Mouse (Mus musculus) hindbrain, embryonic 11.5 days (tissue): ENCODE measurements at regions not wholly inside any gene's neighbourhood (a gene's known extent, or its start where the extent isn't known, plus 50 kb on each side); places are given as distances from the start of the nearest gene placed in this dataset.

Source experiments
- ATAC-seq: fragments of 200-750 bp; cut with Nextera tagmentation; 2 replicates; pipeline ENCODE4 v1.8.0; 2017; ENCODE audit warnings: mild to moderate bottlenecking, moderate TSS enrichment, moderate library complexity; ENCODE audit not compliant: low FRiP score
- DNase-seq: peaks from one replicate; pipeline ENCODE4 v3.0.0-alpha.2; 2015; ENCODE audit warnings: low spot score
- H3K27ac ChIP-seq: fragments of 300-500 bp; sonication (generic); 2 replicates; pipeline ENCODE4 v1.5.1; 2014; ENCODE audit warnings: mild to moderate bottlenecking, low read depth, low read length
- H3K27me3 ChIP-seq: fragments of 300-500 bp; sonication (generic); 2 replicates; pipeline ENCODE4 v1.6.1; 2014; ENCODE audit warnings: mild to moderate bottlenecking, low read length, moderate library complexity, mixed read lengths; ENCODE audit not compliant: control insufficient read depth, insufficient read depth
- H3K36me3 ChIP-seq: fragments of 300-500 bp; sonication (generic); 2 replicates; pipeline ENCODE4 v1.6.1; 2014; ENCODE audit warnings: mild to moderate bottlenecking, low read length, moderate library complexity, mixed read lengths; ENCODE audit not compliant: control insufficient read depth, insufficient read depth
- H3K4me1 ChIP-seq: fragments of 300-500 bp; sonication (generic); replicated peaks from 2 replicates; pipeline ENCODE4 v1.6.1; 2014; ENCODE audit warnings: low read length, mixed read lengths; ENCODE audit not compliant: control insufficient read depth, insufficient read depth
- H3K4me2 ChIP-seq: fragments of 300-500 bp; sonication (generic); replicated peaks from 2 replicates; pipeline ENCODE4 v1.6.1; 2014; ENCODE audit warnings: mild to moderate bottlenecking, low read depth, low read length
- H3K4me3 ChIP-seq: fragments of 300-500 bp; sonication (generic); 2 replicates; pipeline ENCODE4 v1.5.1; 2014; ENCODE audit warnings: low read depth, low read length
- H3K9ac ChIP-seq: fragments of 300-500 bp; sonication (generic); 2 replicates; pipeline ENCODE4 v1.6.1; 2014; ENCODE audit warnings: low read depth, low read length
- H3K9me3 ChIP-seq: fragments of 300-500 bp; sonication (generic); 2 replicates; pipeline ENCODE4 v1.6.1; 2016; ENCODE audit warnings: low read length; ENCODE audit not compliant: control insufficient read depth
- WGBS: fragments of 180-500 bp; shearing (Covaris S2); extraction: QIAGEN DNeasy Blood & Tissue Kit; methylation state at CpG from one replicate; pipeline ENCODE4 v1.1.7; 2014; 5-methylcytosine and 5-hydroxymethylcytosine counted together

DNA sequence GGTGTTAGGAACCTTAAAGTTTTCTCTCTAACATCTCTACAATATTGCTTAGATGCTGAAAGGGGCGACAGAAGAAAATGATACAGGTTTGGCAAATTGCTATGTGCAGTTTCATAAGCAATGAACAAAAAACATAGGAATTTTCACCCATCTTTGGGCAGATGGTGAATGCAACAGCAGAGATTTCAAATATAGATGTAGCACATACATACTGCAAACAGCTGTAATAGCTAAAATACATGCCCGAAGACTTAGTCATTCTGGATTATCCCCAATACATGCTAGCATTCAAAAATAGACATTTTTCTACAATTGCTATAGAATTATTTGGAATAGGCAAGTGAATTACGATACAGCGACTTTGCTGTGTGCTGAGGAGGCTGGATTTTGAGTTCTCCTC, 544.1 kb downstream of the D3Ertd751e start:
- no peaks in the 10 kb centered on the region for H3K9me3 ChIP-seq
- H3K4me2 ChIP-seq: no peak overlapping the region
- no peaks in the 10 kb centered on the region for H3K27me3 ChIP-seq
- WGBS: 91% methylated on average over 4 of the region's 4 CpGs
- H3K4me1 ChIP-seq: no peaks in the 10 kb centered on the region
- ATAC-seq (no peak), DNase-seq (no peak)
- H3K36me3 ChIP-seq: no peaks in the 10 kb centered on the region
- H3K4me3 ChIP-seq: no peak overlapping the region
- H3K27ac ChIP-seq: no peak overlapping the region
- no peak overlapping the region for H3K9ac ChIP-seq

DNA sequence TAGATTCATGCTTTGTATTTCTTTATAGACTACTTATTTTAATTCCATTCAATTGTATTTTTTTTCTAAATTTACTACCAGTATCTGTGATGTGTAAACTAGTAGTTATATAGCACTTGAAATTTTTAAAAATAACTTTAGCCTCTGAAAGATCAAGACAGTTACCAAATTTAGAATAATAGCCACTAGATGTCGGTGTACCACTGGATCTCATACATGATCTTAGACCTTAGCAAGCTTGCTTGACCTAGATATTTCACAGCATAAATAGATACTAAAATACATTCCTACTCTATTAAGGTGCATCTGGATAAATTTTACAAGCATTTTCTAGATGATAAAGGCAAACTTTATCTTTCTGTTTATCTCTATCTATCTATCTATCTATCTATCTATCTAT, 570.0 kb downstream of the D3Ertd751e start:
- DNase-seq: no peak
- Histone ChIP-seq H3K9me3 (no peaks in the 10 kb centered on the region), H3K4me3 (no peak overlapping the region), H3K9ac (no peak overlapping the region), H3K4me2 (no peak overlapping the region), H3K36me3 (no peaks in the 10 kb centered on the region), H3K4me1 (no peaks in the 10 kb centered on the region), H3K27ac (no peak overlapping the region), H3K27me3 (no peaks in the 10 kb centered on the region)
- WGBS: 90% methylated on average over 1 of the region's 1 CpGs
- ATAC-seq: no peak

DNA sequence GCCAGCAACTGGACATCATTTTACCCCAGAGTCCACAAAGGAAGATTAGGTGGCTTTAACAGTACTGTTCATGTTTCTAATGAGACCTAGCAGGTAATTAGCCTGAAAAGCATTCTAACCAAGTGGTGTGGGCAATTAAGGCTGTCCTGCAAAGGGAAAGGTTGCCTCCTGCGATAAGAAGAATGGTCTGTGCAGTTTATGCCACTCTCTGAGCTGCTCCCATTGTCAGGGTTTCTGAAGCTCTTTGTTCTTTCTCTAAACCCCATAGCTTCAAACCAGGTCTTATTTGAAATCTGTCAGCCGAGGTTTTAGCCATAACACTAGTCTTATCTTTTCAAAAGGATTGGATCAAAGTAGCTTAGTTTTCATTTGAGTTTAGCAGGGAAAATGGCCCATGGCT, 585.3 kb downstream of the D3Ertd751e start:
- WGBS: 67% methylated on average over 2 of the region's 2 CpGs
- no peak overlapping the region for H3K27ac ChIP-seq
- no peak for DNase-seq
- no peaks in the 10 kb centered on the region for H3K27me3 ChIP-seq
- H3K36me3 ChIP-seq: no peaks in the 10 kb centered on the region
- no peak overlapping the region for H3K4me2 ChIP-seq
- no peaks in the 10 kb centered on the region for H3K4me1 ChIP-seq
- no peak overlapping the region for H3K4me3 ChIP-seq
- H3K9ac ChIP-seq: no peak overlapping the region
- ATAC-seq: no peak
- H3K9me3 ChIP-seq: no peaks in the 10 kb centered on the region

DNA sequence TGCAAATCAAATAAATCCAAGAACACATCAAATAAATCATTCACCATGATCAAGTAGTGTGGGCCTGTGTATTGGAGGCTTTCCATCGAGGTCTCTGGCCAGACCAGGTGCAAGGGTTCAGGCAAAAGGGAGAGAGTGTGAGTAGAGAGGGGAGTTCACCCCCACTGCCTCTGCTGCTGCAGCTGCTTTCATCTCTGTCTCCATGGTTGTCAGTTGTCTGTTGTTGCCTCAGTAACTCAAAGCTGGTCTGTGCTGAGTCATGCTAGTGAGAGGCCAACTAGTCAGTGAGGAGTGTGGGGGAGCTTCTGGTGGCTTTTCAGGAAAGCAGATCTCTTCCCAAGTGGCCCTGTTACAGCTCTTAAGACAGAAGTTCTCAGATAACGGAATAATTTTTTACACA, 600.4 kb downstream of the D3Ertd751e start:
- ATAC-seq: peak; percentile 14; the same call in 1 of the 2 replicates
- no peak overlapping the region for H3K4me3 ChIP-seq
- WGBS: 79% methylated on average over 2 of the region's 2 CpGs

DNA sequence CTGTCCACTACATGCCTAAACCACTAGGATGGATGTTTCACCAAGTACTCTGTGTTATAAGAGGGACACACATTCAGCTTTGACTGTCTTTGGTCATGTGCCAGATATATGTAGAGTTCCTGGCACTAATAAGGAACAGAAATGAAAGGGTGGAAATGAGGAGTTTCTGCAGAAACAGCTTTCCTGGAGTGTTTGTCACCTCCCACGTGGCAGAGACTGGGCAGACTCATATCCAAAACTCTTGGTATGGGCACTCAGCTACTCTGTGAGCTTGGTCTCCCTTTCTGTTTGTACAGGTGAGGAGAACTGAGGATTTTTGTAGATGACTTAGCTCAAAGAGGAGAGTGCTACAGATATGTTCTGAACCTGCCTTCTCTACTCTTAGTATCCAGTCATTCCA, 634.4 kb downstream of the D3Ertd751e start:
- no peak overlapping the region for H3K9ac ChIP-seq
- no peaks in the 10 kb centered on the region for H3K9me3 ChIP-seq
- H3K36me3 ChIP-seq: no peaks in the 10 kb centered on the region
- H3K27me3 ChIP-seq: no peaks in the 10 kb centered on the region
- ATAC-seq (no peak), DNase-seq (no peak)
- H3K4me1 ChIP-seq: no peaks in the 10 kb centered on the region
- H3K4me2 ChIP-seq: no peak overlapping the region
- no peak overlapping the region for H3K4me3 ChIP-seq
- no peak overlapping the region for H3K27ac ChIP-seq
- WGBS: 50% methylated on average over 1 of the region's 1 CpGs

More for the DNA sequence above, 600.4 kb downstream of the D3Ertd751e start:
- no peak for DNase-seq
- no peaks in the 10 kb centered on the region for H3K4me1 ChIP-seq
- H3K36me3 ChIP-seq: no peaks in the 10 kb centered on the region
- H3K9ac ChIP-seq: no peak overlapping the region
- H3K9me3 ChIP-seq: no peaks in the 10 kb centered on the region
- H3K4me2 ChIP-seq: no peak overlapping the region
- no peak overlapping the region for H3K27ac ChIP-seq
- no peaks in the 10 kb centered on the region for H3K27me3 ChIP-seq

DNA sequence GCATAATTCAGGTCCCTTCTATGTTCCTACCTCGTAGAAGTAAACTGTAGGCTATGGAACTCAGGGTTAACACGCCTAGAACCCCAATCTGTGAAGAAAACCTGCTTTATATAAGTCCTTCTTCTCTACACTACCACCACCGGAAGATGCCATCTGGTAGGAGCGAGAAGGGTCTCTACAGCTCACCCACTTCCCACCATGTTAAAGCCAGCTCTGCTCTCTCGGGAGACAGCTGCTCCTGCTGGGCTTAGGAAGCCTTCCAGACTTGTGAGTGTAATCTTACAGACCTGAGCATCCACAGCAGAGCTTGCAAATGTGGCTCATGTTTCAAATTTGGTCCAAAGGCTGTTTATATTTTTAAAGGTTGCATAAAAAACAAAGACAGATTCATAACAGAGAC, 639.7 kb downstream of the D3Ertd751e start:
- DNase-seq (no peak), ATAC-seq (no peak)
- Histone ChIP-seq H3K36me3 (no peaks in the 10 kb centered on the region), H3K4me3 (no peak overlapping the region), H3K27me3 (no peaks in the 10 kb centered on the region), H3K4me2 (no peak overlapping the region), H3K27ac (no peak overlapping the region), H3K9me3 (no peaks in the 10 kb centered on the region), H3K9ac (no peak overlapping the region), H3K4me1 (no peaks in the 10 kb centered on the region)
- 81% methylated on average over 5 of the region's 5 CpGs for WGBS

DNA sequence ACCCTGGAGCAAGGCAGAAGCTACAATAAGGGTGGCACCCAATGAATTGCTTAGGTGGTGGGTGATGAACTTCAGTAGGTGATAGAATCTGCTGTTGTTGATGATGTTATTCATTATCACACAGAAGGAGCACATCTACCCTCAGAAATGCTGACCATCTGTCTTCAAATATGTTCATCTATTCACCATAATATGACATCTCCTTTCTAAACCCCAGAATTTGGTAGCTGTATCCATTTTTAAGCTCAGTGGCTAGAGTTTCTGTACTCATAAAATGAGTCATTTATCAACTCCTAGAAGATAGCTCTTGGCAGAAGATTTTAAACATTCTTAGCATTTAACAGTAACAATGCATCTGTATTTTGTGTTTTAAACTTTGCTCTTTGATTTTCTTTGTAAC, 660.3 kb downstream of the D3Ertd751e start:
- no peak overlapping the region for H3K9ac ChIP-seq
- DNase-seq (no peak), ATAC-seq (no peak)
- H3K4me2 ChIP-seq: no peak overlapping the region
- no peaks in the 10 kb centered on the region for H3K27me3 ChIP-seq
- H3K4me1 ChIP-seq: no peaks in the 10 kb centered on the region
- H3K4me3 ChIP-seq: no peak overlapping the region
- no peaks in the 10 kb centered on the region for H3K36me3 ChIP-seq
- no peaks in the 10 kb centered on the region for H3K9me3 ChIP-seq
- no peak overlapping the region for H3K27ac ChIP-seq

DNA sequence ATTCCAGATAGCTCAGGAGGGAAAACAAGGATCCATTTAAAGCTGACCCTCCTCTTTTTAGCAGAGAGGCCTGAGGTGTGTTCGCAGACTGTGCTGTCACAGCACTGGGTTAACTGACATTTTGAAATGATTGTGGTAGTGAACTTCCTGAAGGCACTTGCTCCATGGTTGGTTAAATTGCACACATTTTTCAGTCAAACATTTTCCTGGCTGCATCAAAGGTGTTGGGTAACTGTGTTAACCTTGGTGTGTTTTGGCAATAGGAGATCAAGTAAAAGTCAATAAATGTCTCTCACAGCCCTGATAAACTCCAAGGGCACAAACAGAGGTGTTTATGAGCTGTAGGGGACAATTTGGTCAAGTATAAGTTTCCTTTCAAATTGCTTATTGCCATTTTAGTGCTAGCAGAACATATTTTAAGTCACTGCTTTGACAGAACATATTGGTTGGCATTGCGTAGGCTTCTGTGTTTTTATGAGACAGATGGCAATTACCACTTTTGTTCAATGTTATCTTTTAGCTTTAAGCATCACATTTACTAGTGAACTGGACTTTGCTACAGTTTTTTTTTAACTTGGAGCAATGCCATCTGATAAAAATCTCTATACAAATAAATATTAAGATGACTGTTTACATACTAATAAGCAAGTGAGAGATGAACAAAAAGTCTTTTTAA, 666.7 kb downstream of the D3Ertd751e start:
- no peak overlapping the region for H3K9ac ChIP-seq
- ATAC-seq (no peak), DNase-seq (no peak)
- no peaks in the 10 kb centered on the region for H3K4me1 ChIP-seq
- H3K36me3 ChIP-seq: no peaks in the 10 kb centered on the region
- H3K27ac ChIP-seq: no peak overlapping the region
- WGBS: 90% methylated on average over 2 of the region's 2 CpGs
- no peak overlapping the region for H3K4me2 ChIP-seq
- no peak overlapping the region for H3K4me3 ChIP-seq
- H3K9me3 ChIP-seq: no peaks in the 10 kb centered on the region
- no peaks in the 10 kb centered on the region for H3K27me3 ChIP-seq

DNA sequence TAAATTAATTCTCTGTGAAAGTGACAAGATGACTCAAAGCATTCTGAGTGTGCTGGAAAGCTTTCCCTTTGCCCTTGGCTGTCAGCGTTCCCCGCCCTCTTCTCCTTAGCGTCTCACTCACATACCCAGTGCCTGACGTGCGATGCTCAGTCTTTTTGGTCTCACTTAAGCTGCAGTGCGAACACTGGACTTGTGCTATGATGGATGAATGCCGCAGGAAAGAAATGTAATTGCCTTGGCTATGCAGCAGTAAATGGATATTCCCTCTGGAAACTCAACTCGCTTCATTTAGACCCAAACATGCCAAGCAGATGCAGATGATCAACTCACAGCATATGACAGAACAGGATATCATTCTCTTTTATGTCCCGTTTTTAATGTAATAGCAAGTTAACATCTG, 685.0 kb downstream of the D3Ertd751e start:
- Histone ChIP-seq H3K4me2 (no peak overlapping the region), H3K4me3 (no peak overlapping the region), H3K27ac (no peak overlapping the region), H3K9me3 (no peaks in the 10 kb centered on the region), H3K36me3 (no peaks in the 10 kb centered on the region), H3K9ac (no peak overlapping the region), H3K27me3 (no peaks in the 10 kb centered on the region), H3K4me1 (no peaks in the 10 kb centered on the region)
- no peak for DNase-seq
- WGBS: 79% methylated on average over 9 of the region's 9 CpGs
- ATAC-seq: peak; percentile 56; the same call in 1 of the 2 replicates
